Mouse (Mus musculus) heart, embryonic 16.5 days (tissue): ENCODE data around the gene Prr15l. TPM values are rescaled to one million over a fixed set of nuclear protein-coding genes. Genes with fewer than 3 reads are reported as not detected.

Source experiments
- ATAC-seq: fragments of 200-750 bp; cut with Nextera tagmentation; replicated peaks from 2 replicates; pipeline ENCODE4 v1.8.0; 2017; ENCODE audit warnings: moderate number of reproducible peaks; ENCODE audit not compliant: insufficient read depth, low FRiP score; ENCODE audit errors: extremely low read depth
- H3K27ac ChIP-seq: fragments of 300-500 bp; sonication (generic); 2 replicates; pipeline ENCODE4 v1.5.1; 2014; ENCODE audit warnings: mild to moderate bottlenecking, low read length, control low read depth, moderate library complexity
- H3K27me3 ChIP-seq: fragments of 300-500 bp; sonication (generic); 2 replicates; pipeline ENCODE4 v1.6.1; 2014; ENCODE audit warnings: low read length, mixed read lengths; ENCODE audit not compliant: control insufficient read depth, insufficient read depth
- H3K36me3 ChIP-seq: fragments of 300-500 bp; sonication (generic); 2 replicates; pipeline ENCODE4 v1.6.1; 2014; ENCODE audit not compliant: control insufficient read depth, insufficient read depth
- H3K4me1 ChIP-seq: fragments of 300-500 bp; sonication (generic); 2 replicates; pipeline ENCODE4 v1.6.1; 2014; ENCODE audit warnings: low read length, mixed read lengths; ENCODE audit not compliant: control insufficient read depth, insufficient read depth
- H3K4me2 ChIP-seq: fragments of 300-500 bp; sonication (generic); 2 replicates; pipeline ENCODE4 v1.6.1; 2014; ENCODE audit warnings: low read depth, mild to moderate bottlenecking, control low read depth, low read length
- H3K4me3 ChIP-seq: fragments of 300-500 bp; sonication (generic); 2 replicates; pipeline ENCODE4 v1.5.1; 2014; ENCODE audit warnings: mild to moderate bottlenecking, control low read depth, low read length
- H3K9ac ChIP-seq: fragments of 300-500 bp; sonication (generic); 2 replicates; pipeline ENCODE4 v1.6.1; 2014; ENCODE audit warnings: low read length, control low read depth
- H3K9me3 ChIP-seq: fragments of 300-500 bp; sonication (generic); replicated peaks from 2 replicates; pipeline ENCODE4 v1.6.1; 2016; ENCODE audit warnings: low read length; ENCODE audit not compliant: control insufficient read depth
- WGBS: fragments of 180-500 bp; shearing (Covaris S2); extraction: QIAGEN DNeasy Blood & Tissue Kit; methylation state at CpG from one replicate; pipeline ENCODE4 v1.1.7; 2014; 5-methylcytosine and 5-hydroxymethylcytosine counted together
- polyA plus RNA-seq: library from polyadenylated mRNA; unstranded; fragments of >200 nt; fragmentation: Nextera tagmentation; extraction: Ambion mirVana; gene quantifications from 2 replicates; pipeline ENCODE4 v1.2.1, GENCODE M21; 2015

The Prr15l gene
- polyA plus RNA-seq, 1 experiment from 2014 or later: 1.0 TPM

GRCm38 (mm10) chr11:96977606-96978400, 49.9 kb downstream of the Prr15l start:
- H3K27ac ChIP-seq: peak overlapping the region; percentile 95
- H3K4me1 ChIP-seq: peaks cover 28% of the 10 kb centered on the region
- peak; percentile 94 for ATAC-seq
- H3K27me3 ChIP-seq: no peaks in the 10 kb centered on the region; the same call in 1 of the 2 replicates
- peak overlapping the region; percentile 91 for H3K9ac ChIP-seq
- WGBS: under 1% methylated on average over 45 of the region's 45 CpGs
- H3K9me3 ChIP-seq: no peaks in the 10 kb centered on the region
- no peaks in the 10 kb centered on the region for H3K36me3 ChIP-seq
- H3K4me3 ChIP-seq: peak overlapping the region; percentile 79
- peak overlapping the region; percentile 97 for H3K4me2 ChIP-seq

- no peak for ATAC-seq
- Histone ChIP-seq H3K27me3 (no peaks in the 10 kb centered on the region; the same call in 1 of the 2 replicates), H3K27ac (peak overlapping the region; percentile 90), H3K9ac (peak overlapping the region; percentile 91), H3K4me2 (peak overlapping the region; percentile 97), H3K4me1 (peaks cover 28% of the 10 kb centered on the region), H3K36me3 (no peaks in the 10 kb centered on the region), H3K9me3 (no peaks in the 10 kb centered on the region), H3K4me3 (peak overlapping the region; percentile 79)
- 29% methylated on average over 17 of the region's 17 CpGs for WGBS
Observed at GRCm38 (mm10) chr11:96978401-96979246, 50.7 kb downstream of the Prr15l start.

- no peak overlapping the region for H3K27ac ChIP-seq
- H3K4me2 ChIP-seq: no peak overlapping the region
- no peaks in the 10 kb centered on the region for H3K36me3 ChIP-seq
- 83% methylated on average over 7 of the region's 7 CpGs for WGBS
- no peaks in the 10 kb centered on the region for H3K9me3 ChIP-seq
- ATAC-seq: no peak
- no peak overlapping the region for H3K9ac ChIP-seq
- H3K27me3 ChIP-seq: peaks cover 6% of the 10 kb centered on the region
- no peak overlapping the region for H3K4me3 ChIP-seq
- H3K4me1 ChIP-seq: peaks cover 22% of the 10 kb centered on the region
Observed at GRCm38 (mm10) chr11:96979329-96979728, 51.4 kb downstream of the Prr15l start.

GRCm38 (mm10) chr11:96980021-96980420, 52.1 kb downstream of the Prr15l start:
- no peak overlapping the region for H3K9ac ChIP-seq
- no peak overlapping the region for H3K27ac ChIP-seq
- ATAC-seq: no peak
- no peaks in the 10 kb centered on the region for H3K9me3 ChIP-seq
- H3K36me3 ChIP-seq: no peaks in the 10 kb centered on the region
- H3K4me3 ChIP-seq: no peak overlapping the region
- WGBS: 72% methylated on average over 5 of the region's 5 CpGs
- H3K4me2 ChIP-seq: no peak overlapping the region
- H3K4me1 ChIP-seq: peaks cover 21% of the 10 kb centered on the region
- peaks cover 7% of the 10 kb centered on the region for H3K27me3 ChIP-seq

GRCm38 (mm10) chr11:96981461-96981860, 53.6 kb downstream of the Prr15l start:
- H3K9me3 ChIP-seq: no peaks in the 10 kb centered on the region
- no peak for ATAC-seq
- 61% methylated on average over 15 of the region's 15 CpGs for WGBS
- H3K27ac ChIP-seq: no peak overlapping the region
- peaks cover 20% of the 10 kb centered on the region for H3K27me3 ChIP-seq
- H3K4me1 ChIP-seq: peaks cover 8% of the 10 kb centered on the region
- no peak overlapping the region for H3K4me2 ChIP-seq
- H3K9ac ChIP-seq: no peak overlapping the region
- H3K36me3 ChIP-seq: no peaks in the 10 kb centered on the region
- no peak overlapping the region for H3K4me3 ChIP-seq

- no peak overlapping the region for H3K4me3 ChIP-seq
- no peak overlapping the region for H3K9ac ChIP-seq
- ATAC-seq: no peak
- peaks cover 28% of the 10 kb centered on the region for H3K27me3 ChIP-seq
- no peaks in the 10 kb centered on the region for H3K36me3 ChIP-seq
- 3% methylated on average over 7 of the region's 7 CpGs for WGBS
- peaks cover 5% of the 10 kb centered on the region for H3K4me1 ChIP-seq
- H3K27ac ChIP-seq: no peak overlapping the region
- H3K9me3 ChIP-seq: no peaks in the 10 kb centered on the region
- no peak overlapping the region for H3K4me2 ChIP-seq
Observed at GRCm38 (mm10) chr11:96982355-96982754, 54.5 kb downstream of the Prr15l start.

- Histone ChIP-seq H3K4me1 (peaks cover 7% of the 10 kb centered on the region), H3K36me3 (no peaks in the 10 kb centered on the region), H3K9me3 (no peaks in the 10 kb centered on the region), H3K27ac (no peak within 1 kb of the TSS), H3K9ac (no peak within 1 kb of the TSS), H3K4me2 (no peak within 1 kb of the TSS), H3K4me3 (no peak within 1 kb of the TSS), H3K27me3 (peaks cover 33% of the 10 kb centered on the region)
- ATAC-seq: no peak
- 78% methylated on average over 7 of the region's 7 CpGs for WGBS
Observed at GRCm38 (mm10) chr11:96982859-96983258, 55.0 kb downstream of the Prr15l start, which contains the start of gene Sp2. Gene Sp2, minus strand, starts transcription at chr11:96982959.

- Histone ChIP-seq H3K4me1 (peaks cover 3% of the 10 kb centered on the region; the same call in 1 of the 2 replicates), H3K36me3 (no peaks in the 10 kb centered on the region), H3K4me2 (no peak overlapping the region), H3K9ac (no peak overlapping the region), H3K9me3 (no peaks in the 10 kb centered on the region), H3K27ac (no peak overlapping the region), H3K27me3 (peaks cover 38% of the 10 kb centered on the region), H3K4me3 (no peak overlapping the region)
- 27% methylated on average over 4 of the region's 4 CpGs for WGBS
- ATAC-seq: no peak
Observed at GRCm38 (mm10) chr11:96984903-96985302, 57.0 kb downstream of the Prr15l start.

- WGBS: 26% methylated on average over 3 of the region's 3 CpGs
- Histone ChIP-seq H3K27me3 (peaks cover 41% of the 10 kb centered on the region), H3K9ac (no peak overlapping the region), H3K36me3 (no peaks in the 10 kb centered on the region), H3K4me3 (no peak overlapping the region), H3K4me1 (peaks cover 3% of the 10 kb centered on the region; the same call in 1 of the 2 replicates), H3K27ac (no peak overlapping the region), H3K9me3 (no peaks in the 10 kb centered on the region), H3K4me2 (no peak overlapping the region)
- no peak for ATAC-seq
Observed at GRCm38 (mm10) chr11:96986463-96986862, 58.6 kb downstream of the Prr15l start.
